Mouse (Mus musculus) neutrophil, adult 5-6 weeks (primary cell): ENCODE results near the gene Bhlhe40. TPM values are rescaled to one million over a fixed set of nuclear protein-coding genes. Genes with fewer than 3 reads are reported as not detected.

Experiments used
- ATAC-seq: fragments of 151-379, 151-347 bp; 2 replicates; pipeline ENCODE4 v1.8.0; 2017; ENCODE audit warnings: mild to moderate bottlenecking, moderate TSS enrichment; ENCODE audit not compliant: insufficient number of reproducible peaks, poor library complexity, low FRiP score, severe bottlenecking; ENCODE audit errors: extremely low read depth
- total RNA-seq: library from RNA; stranded (forward); fragments of 200-1000 nt; gene quantifications from 2 replicates; pipeline ENCODE4 v1.2.3, GENCODE M21; 2017

Gene Bhlhe40
- total RNA-seq, 1 experiment from 2014 or later: 13.4 TPM

DNA sequence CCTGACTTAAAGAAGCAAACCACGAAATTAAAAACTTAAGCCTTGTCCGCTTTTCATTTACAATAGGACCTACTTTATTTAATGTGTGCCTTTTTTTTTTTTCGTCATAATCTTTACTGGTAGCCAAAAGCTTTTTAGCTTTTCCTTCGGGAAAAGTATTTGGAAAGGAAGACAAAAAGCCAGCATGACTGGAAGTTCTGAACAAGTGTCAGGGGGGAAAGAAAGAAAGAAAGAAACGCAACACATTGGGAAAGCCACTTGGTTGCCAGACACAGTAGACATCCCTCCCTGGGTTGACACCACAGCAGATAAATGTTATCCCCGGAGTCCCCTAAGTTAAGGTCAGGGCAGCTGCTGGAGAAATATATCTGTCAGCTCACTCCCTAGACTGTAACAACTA lies 1.5 kb downstream of the Bhlhe40 start:
- ATAC-seq: no peak

DNA sequence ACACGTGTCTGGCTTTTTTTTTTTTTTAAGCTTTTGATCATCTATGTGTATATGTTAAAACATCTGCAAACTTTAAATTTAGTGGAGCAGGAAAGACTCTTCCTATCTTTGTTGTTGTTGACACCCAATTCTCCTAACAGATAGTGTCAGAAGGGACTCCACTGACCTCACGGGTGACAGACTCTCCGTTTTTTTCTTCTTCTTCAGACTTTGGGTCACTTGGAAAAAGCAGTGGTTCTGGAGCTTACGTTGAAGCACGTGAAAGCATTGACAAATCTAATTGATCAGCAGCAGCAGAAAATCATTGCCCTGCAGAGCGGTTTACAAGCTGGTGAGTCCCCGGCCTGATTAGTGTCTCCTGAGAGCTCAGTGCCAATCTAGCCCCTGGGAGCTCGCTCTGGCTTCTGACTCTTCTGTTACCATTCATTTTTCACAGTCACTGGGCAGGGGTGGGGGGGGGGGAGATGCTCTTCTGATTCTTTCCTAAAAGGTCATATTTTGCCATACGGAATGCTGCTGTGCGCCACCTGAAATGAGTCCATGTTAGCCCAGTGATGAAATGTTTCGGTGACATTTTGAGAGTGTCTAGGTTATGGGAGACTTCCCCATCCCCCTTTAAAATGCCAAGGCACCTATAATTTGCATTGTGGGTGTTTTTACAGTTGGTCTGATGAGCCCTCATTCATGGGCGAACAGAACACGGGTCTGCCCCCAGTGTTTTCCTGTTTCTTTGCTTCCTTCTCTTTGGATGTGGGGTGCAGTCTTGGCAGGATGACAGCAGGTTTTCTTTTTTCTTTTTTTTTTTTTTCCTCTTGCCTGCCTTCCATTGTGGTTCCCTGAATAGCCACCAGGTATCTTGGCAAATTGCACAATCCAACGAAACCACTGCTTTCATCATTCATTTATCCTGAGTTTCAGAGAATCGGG lies 2.1 kb downstream of the Bhlhe40 start:
- ATAC-seq: no peak

DNA sequence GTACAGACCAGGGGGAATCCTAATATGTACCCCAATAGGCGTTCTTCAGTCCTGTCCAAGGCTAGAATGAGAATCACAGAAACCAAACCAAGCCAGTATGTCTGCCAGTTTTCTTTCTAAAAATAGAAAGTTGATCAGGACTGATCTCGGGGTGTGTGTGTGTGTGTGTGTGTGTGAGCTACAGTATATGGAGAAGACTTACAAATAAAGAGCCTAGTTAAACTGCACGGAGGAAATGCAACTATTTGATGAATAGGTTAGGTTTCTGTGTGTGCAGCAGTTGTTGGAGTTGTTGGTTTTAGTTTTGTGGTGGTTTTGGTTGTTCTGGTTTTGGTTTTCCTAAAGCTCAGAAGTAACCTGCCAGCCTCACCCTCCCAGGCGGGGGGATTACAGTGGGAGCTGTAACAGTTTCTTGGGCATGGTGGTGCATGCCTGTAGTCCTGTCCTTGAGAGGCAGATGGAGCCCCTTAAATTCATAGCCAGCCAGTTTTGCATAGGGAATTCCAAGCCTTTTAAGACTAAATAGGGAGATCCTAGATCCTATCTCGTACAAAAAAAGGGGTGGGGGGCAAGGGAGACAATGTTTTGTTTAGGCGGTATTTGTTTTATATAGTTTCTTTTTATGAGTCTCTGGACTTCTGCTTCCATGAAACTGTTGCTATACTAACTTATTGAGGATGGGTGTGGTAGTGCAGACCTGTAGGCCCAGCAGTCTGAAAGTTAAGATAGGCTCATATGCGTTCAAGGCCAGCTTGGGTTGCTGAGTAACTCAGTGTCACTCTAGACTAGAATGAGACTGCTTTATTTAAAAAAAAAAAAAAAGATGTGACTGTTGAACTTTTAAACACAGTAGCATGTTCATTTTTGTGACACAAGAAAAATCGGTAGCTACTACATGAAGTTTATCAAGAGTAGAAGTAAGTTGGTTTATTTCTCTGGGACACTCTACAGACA lies 3.1 kb downstream of the Bhlhe40 start:
- no peak for ATAC-seq

- ATAC-seq: no peak
Measured at GRCm38 (mm10) chr6:108664533-108665150, 4.2 kb downstream of the Bhlhe40 start.

GRCm38 (mm10) chr6:108665587-108665986 lies 5.2 kb downstream of the Bhlhe40 start:
- ATAC-seq: no peak

- ATAC-seq: no peak
Measured at GRCm38 (mm10) chr6:108666648-108667488, 6.4 kb downstream of the Bhlhe40 start.

DNA sequence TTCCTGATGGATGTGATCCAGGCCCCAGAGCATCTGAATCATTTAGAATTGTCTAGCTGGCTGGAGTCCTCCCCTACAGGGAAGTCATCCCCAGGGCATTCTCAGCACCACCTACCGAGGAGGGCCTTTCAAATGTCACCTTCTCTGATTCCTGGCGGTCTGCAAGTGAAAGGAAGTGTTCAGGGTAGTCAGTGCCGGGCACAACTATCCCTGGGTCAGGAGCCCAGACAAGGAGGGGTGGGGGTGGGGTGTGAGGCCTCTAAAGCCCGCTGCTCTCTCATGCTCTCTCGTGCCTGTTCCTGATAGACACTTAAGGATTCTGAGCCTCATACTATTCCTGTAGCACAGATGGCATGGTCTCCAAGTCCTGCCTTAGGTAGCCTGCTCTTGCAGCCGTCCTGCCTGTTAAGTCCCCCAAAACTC lies 7.2 kb downstream of the Bhlhe40 start:
- no peak for ATAC-seq

GRCm38 (mm10) chr6:108668321-108668786 lies 7.9 kb downstream of the Bhlhe40 start:
- 0 out of 2 replicates have a peak, but pooled peaks have one; percentile 18 for ATAC-seq

DNA sequence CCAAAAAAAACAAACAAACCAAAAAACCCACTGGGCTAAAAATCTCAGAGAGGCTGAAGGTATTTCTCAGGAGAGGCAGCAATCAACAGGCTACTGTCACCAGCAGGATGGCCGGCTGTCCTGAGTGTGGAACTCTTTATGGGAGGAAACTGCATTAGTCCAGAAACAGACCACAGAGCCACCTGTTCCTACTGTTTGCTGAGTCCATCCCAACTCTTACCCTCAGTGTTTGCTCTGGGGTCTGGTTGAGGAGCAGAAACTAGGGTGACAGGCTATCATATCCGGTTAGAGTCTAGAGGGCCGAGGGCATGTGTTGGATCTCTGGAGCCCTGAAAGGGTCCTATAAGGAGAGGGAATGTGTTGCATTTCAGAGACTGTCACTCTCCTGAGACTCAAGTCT lies 9.8 kb downstream of the Bhlhe40 start:
- ATAC-seq: no peak

DNA sequence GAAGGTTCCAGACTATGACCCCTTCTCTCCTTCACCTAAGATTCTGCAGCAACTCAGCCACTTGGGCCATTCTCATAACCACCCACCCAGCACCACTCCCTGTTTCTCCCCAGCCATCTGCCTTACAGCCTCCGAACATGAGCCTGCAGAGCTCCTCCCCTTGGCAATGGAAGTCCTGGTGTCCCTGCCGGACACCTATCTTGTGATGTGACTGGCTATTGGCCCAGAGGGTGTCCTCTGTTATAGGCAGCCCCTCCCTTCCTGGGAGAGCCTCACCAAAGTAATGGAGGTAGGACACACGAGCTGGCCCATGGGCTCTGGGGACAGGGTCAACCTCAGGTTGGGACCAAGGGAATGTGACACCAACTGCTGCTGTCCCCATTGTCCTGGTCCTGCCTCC lies 10.4 kb downstream of the Bhlhe40 start:
- no peak for ATAC-seq

GRCm38 (mm10) chr6:108672094-108672493 lies 11.7 kb downstream of the Bhlhe40 start:
- no peak for ATAC-seq

GRCm38 (mm10) chr6:108674221-108674620 lies 13.8 kb downstream of the Bhlhe40 start:
- ATAC-seq: no peak

GRCm38 (mm10) chr6:108676783-108677340 lies 16.4 kb downstream of the Bhlhe40 start:
- no peak for ATAC-seq

- ATAC-seq: no peak
Measured at GRCm38 (mm10) chr6:108677697-108678096, 17.3 kb downstream of the Bhlhe40 start.

DNA sequence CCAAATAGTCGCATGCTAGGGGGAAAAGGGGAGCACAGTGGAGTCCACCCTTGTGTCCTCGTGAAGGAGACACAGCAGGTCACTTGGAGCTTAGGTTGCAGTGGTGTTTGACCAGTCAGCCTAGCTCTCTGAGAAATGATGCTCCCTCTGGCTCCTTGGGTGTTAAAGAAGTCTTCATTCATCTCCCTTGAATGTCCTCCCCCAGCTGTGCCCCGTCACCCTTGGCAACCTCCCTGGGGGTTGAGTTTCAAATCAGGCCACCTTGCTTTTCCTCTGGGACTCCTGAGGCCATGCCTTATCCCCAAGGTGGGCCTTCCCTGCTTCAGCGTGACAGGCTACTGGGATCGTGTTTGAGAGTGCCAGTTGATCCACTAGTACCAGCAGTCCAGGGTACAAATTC lies 17.8 kb downstream of the Bhlhe40 start:
- no peak for ATAC-seq

DNA sequence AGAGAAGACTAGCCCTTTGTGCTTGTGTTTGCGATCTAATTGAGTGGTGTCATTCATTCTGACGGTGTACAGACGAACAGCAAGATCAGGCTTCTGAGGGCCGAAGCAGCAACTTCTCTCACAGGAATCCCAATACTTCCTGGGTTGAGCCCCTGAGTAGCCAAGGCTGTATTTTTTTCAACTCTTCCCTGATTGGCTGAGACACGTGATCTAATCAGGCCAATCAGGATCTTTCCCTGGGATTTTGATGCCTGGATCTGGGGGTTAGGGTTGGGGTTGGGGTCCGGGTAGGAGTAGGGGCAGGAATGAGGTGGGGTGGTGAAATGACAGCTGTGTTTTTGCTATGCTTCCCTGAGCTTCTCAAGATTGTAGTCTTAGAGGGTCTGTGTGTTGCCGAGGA lies 20.1 kb downstream of the Bhlhe40 start:
- ATAC-seq: no peak

- no peak for ATAC-seq
Measured at GRCm38 (mm10) chr6:108681084-108681483, 20.7 kb downstream of the Bhlhe40 start.

DNA sequence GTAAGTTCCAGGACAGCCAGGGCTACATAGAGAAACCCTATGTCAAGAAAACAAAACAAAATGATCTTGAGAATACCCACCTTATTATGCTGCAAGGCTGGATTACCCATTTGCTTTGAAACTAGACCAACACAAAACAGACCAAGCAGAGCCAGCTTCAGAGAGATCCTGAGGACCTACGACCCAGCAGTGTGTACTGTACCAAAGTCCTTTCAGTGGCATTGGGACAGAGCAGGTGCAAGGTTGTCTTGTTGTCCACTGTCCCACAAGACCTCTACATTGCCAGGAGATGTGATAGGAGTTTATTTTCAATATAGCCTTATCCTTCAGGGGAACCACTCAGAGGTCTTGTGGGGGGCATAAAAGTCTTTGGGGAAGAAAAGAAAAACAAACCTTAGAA lies 22.7 kb downstream of the Bhlhe40 start:
- no peak for ATAC-seq
